Mouse (Mus musculus): ENCODE data around the gene 5730455P16Rik. TPM values are rescaled to one million over a fixed set of nuclear protein-coding genes. Genes with fewer than 3 reads are reported as not detected.
A peak's percentile ranks its signal among the peaks of the same experiment; 100 is the strongest.
"Not testable (repeated sequence)": the region's sequence is repeated elsewhere in the genome, so short reads cannot be mapped to it uniquely, and the experiment has no call there.

5730455P16Rik gene
- 10 to 100 TPM; 34.3 to 35.0 TPM for total RNA-seq (2021)
- long read RNA-seq, experiment 1, full-length matches to known transcripts: 36 of 45 reads
- long read RNA-seq, experiment 1, partial matches to known transcripts: 0 of 45 reads
- long read RNA-seq, experiment 1, other reads (novel, unspliced or antisense): 9 of 45 reads
- long read RNA-seq, experiment 2, full-length matches to known transcripts: 19 of 27 reads
- long read RNA-seq, experiment 2, partial matches to known transcripts: 1 of 27 reads
- long read RNA-seq, experiment 2, other reads (novel, unspliced or antisense): 7 of 27 reads

DNA sequence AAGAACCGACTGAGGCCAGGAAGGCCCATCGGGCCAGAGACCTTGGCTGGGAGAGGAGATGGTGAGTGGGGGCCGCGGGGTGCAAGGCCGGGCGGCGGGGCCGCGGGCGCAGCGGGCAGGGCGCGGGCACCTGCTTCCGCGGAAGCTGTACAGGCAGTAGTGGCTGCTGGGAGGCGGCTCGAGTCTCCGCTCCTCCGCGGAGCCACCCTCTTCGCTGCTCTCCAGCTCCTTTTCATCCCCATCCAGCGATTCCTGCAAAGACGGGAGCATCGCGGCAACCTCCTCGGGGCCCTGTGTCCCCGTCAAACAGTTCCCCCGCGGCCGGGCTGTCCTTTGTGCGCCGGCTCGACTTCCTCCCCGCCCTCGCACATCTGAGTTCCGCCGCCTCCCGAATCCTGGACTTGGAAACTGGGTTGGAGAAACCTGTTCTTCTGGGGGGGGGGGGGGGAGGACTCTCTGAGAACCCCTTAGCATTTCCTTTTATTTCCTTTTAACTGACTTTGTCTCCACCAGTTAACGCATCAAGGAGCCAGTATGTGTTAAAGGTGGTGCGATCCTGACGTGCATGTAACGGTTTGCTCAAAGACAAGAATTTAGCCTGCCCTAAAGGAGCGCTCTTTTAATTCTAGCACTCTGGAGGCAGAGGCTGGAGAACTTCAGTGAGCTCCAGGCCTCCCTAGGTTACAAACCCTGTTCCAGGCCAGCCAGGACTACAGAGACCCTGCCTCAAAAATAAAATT lies at the start of gene 5730455P16Rik:
5730455P16Rik (minus strand) TSS at position 323 of the 740 bp plus-strand sequence.
- peak; percentile 81 for DNase-seq (ENCODE audit: low spot score)

DNA sequence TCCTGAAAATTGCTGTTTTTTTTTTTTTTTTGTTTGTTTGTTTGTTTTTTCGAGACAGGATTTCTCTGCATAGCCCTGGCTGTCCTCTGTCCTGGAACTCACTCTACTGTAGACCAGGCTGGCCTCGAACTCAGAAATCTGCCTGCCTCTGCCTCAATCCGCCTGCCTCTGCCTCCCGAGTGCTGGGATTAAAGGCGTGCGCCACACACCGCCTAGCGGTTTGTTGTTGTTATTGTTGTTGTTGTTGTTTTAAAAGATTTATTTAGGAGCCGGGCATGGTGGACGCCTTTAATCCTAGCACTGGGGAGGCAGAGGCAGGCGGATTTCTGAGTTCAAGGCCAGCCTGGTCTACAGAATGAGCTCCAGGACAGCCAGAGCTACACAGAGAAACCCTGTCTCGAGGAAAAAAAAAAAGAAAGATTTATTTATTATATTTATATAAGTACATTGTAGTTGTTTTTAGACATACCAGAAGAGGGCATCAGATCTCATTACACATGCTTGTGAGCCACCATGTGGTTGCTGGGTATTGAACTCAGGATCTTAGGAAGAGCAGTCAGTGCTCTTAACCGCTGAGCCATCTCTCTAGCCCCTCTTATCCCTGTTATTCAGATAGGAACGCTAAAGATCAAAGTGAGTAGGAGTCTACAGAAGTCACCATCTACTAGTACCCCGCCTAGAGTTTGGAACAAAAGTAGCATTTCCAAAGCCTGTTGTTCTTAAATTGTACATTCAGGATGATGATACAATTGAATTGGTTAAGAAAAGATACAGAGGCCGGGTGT lies 48.4 kb upstream of the 5730455P16Rik start:
- DNase-seq (ENCODE audit: low spot score): not testable (repeated sequence)

DNA sequence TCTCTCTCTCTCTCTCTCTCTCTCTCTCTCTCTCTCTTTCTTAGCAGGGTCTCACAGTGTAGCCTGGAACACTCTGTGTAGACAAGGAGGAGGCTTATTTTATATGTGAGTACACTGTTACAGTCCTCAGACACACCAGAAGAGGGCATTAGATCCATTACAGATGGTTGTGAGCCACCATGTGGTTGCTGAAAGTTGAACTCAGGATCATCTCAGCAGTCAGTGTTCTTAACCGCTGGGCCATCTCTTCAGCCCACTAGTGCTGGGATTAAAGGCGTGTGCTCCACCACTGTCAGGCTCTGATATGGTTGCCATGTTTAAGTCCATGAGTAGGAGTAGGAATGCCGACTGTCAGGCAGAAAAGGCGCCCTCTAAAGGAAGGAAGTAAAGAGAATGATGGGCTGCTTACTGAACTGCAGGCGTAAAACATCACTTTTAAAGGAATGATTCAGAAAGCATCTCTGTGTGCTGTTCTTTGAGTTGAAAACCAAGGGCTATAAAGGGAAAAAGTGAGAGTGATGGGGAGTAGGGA lies 47.5 kb upstream of the 5730455P16Rik start:
- no peak for DNase-seq (ENCODE audit: low spot score)

DNA sequence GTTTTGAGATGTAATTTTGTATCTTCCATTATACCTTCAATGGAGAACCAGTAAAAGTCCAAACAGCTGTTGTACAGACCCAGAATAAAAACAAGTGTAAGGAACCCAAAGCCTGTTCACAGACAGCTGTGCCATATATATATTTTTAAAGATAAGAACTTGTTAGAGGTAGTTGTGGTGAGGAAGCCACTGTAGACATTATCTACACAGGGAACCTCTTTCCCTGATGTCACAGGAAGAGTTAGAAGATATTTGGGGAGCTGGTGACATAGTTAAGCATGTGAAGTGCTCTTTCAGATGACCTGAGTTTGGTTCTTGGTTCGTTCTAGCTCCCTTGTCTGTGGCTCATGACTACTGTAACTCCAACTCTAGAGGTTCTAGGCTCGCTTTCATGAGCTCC lies 46.9 kb upstream of the 5730455P16Rik start:
- no peak for DNase-seq (ENCODE audit: low spot score)

DNA sequence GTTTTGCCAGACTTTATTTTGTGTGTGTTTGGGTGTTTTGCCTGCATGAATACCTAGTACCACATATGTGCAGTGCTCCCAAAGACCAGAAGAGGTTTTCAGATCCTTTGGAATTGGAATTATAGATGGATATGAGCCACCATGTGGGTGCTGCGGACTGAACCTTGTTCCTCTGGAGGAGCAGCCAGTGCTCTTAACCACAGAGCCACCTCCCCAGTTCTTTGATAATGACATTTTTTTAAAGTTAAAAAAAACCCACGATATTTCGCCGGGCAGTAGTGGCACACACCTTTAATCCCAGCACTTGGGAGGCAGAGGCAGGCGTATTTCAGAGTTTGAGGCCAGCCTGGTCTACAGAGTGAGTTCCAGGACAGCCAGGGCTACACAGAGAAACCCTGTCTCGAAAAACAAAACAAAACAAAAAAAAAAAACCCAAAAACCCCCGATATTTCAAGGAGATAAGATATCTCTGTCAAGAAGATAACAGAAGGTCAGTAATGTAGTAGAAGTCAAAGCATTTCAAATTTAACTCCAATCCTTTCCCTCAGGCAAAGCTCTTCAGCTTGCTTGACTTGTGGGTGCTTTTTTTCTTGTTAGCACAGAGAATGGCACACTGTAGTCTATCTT lies 43.7 kb upstream of the 5730455P16Rik start:
- DNase-seq (ENCODE audit: low spot score): no peak

DNA sequence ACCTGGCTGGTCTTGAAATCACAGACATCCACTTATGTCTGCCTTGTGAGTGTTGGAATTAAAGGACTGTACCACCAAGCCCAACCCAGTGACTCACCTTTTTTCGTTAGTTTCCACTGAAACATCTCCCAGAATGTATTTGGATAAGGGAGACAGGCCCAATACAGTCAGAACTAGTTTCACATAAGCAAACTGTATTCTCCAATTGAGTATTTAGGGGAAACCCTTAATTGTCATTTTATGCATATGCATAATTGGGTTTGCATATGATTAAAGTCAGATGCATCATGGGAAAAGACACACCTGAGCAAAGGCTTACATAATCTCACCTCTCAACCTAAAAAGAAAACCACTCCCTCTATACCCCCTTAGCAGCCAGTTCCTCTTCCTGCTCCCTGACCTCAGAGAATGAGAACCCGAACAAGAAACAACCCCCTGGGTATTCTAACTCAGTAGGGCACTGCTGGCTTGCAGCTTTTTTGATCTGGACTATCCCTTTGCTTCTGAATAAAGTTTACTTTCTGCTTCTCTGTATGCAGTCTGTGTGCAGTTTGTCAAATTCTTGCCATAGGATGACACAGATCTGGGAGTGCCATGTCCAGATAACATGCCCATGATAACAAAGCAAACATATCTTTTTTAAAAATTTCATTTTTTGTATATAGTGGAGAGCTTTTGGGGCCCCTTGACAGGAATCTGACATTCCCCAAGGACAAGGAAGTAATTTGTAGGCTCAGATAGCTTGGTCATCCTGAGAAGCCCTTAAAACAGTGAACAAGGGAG lies 42.6 kb upstream of the 5730455P16Rik start:
- no peak for DNase-seq (ENCODE audit: low spot score)

DNA sequence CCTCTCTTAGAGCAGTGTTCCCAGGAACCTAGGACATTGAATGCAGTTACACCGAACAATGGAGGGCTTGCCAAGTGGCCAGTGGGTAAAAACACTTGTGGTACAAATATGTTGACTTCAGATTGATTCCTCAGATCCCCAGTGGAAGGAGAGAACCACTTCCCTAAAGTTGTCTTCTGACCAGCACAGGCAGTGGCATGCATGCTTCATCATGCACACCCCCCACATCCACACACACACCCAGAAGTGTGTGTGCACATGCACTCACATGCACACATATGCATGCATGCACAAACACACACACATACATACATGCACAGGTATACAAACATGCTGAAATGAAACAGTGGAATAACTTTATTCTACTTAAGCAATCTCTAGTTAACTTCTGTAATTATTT lies 41.9 kb upstream of the 5730455P16Rik start:
- no peak for DNase-seq (ENCODE audit: low spot score)

DNA sequence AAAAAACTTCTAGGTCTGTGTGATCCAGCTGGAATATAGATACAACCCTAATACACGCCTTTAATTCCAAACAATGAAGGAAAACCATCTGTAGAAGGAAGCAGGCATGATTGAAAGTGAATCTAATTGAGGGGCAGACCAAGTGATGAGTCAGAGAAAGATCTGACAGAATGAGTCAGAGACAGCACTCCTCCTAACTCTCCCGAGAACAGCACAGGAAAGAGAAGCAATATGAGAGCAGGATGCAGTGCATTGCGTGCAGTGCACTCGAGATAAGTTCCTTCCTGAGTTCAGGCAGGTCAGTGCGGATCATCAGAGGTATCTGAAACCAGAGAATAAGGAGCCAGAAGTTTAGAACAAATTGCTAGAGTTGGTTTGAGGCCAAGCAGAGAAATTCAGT lies 39.3 kb upstream of the 5730455P16Rik start:
- no peak for DNase-seq (ENCODE audit: low spot score)

DNA sequence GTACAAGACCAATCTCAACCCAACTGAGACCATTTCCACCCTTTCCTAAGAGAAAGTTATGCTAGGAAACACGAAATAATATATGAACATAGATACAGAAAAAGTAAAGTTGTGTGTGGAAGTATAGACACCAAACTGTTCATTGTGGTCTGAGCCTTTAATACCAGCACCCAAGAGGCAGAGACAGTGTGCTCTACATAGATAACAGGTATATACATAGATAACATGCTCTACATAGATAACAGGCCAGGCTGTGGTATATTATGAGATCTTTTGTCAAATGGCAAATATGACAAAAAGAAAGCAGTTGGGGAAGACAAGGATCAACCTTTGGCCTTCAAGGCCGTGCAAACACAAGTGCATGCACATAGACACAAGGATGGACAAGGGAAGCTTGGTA lies 32.5 kb upstream of the 5730455P16Rik start:
- no peak for DNase-seq (ENCODE audit: low spot score)

DNA sequence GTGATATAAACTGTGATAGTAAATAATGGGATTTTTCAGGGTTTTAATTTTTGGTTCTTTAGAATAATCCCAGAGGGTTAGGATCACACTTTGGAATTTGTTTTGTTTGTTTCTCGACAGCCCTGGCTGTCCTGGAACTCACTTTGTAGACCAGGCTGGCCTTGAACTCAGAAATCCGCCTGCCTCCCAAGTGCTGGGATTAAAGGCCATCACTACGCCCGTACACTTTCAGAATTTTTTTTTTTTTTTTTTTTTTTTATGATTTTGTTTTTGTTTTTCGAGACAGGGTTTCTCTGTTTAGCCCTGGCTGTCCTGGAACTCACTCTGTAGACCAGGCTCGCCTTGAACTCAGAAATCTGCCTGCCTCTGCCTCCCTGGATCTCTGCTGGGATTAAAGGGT lies 30.0 kb upstream of the 5730455P16Rik start:
- DNase-seq (ENCODE audit: low spot score): not testable (repeated sequence)

DNA sequence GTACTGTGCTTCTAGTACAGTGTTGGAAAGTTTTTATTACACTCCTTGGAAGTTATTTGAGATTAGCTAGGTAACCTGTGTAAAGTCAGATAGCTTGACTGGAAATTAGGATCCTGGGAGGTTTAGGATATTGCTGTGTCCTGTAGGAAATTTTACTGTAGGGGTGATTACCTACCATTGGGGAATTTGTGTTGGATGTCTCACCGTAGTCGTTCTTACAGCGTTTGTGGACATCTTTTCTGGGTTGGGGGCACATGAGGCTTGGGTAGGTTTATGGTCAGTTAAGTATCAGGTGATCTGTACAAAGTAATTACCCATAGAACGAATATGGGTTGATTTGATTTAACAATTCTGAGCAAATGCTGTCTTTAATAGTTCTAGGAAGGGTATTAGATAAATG lies 18.8 kb upstream of the 5730455P16Rik start:
- DNase-seq (ENCODE audit: low spot score): no peak

DNA sequence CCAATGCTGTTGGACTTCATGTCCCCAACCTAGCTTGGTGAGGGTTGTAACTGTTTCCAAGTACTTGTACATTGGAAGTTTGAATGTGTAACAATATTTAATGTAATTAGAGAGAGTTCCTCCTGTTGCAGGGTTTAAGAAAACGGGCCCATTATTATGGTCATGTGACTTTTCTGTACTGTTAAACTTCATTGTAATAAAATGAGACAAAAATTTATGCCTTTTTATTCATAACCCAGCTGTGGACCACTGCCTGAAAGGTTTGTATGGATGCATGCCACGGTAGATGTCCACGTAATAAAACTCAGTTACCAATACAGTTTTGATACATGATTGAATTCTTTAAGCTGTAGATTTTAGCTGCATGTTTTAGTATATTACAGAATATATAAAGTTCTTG lies 18.1 kb upstream of the 5730455P16Rik start:
- DNase-seq (ENCODE audit: low spot score): no peak

DNA sequence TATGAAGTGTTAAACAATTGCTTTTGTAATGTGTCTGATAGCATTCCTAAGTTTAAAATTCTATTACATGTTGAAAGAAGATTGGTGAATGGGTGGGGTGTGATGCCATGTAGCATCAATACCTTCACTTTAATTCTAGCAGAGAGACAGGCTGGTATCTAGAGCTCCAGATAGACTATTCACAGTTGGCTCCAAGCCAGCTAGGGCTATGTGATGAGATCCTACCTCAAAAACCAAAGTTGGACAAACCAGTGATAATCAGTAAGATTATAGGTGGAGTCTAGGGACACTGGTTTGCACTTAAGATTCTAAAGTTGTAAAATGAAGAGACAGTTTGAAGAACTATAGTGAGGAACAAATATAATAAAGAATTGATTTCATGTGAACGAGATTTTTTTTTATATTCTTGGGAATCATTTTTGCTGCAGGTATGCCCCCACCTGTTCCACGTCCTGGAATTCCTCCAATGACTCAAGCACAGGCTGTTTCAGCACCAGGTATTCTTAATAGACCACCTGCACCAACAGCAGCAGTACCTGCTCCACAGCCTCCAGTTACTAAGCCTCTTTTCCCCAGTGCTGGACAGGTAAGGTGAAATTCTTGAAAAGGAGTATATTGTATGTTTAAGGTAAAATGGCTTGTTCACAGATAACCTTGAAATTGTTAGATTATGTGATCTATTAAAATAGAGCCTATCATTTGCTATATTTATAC lies 13.7 kb upstream of the 5730455P16Rik start:
- no peak for DNase-seq (ENCODE audit: low spot score)

DNA sequence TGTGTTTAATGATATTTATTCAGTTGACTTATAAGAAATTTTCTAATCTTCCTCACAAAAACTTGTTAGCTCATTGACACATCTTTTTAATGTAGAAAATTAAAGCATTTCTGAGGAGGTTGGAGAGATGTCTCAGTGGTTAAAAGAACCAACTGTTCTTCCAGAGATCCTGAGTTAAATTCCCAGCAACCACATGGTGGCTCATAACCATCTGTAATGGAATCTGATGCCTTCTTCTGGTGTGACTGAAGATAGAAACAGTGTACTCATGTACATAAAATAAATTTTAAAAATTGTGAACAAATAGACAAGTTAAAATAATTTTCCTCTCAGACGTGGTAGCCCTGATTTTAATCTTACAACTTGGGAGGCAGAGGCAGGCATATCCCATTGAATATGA lies 12.1 kb upstream of the 5730455P16Rik start:
- DNase-seq (ENCODE audit: low spot score): no peak

DNA sequence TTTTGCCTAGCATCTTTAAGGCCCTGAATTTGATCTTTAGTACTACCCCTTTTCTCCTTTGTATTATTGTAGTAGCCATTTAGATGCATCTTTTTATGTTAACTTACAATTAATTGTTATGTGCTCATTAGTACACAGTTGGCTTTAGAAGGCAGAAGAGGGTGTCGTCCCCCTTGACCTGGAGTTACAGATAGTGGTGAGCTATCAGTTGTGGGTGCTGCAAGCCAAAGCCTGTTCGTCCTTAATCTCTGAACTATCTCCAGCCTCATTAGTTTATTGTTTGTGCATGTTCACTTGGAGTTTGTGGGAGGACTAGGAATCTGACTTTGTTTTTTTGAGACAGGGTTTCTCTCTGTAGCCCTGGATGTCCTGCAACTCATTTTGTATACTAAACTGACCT lies 9.0 kb upstream of the 5730455P16Rik start:
- DNase-seq (ENCODE audit: low spot score): no peak

DNA sequence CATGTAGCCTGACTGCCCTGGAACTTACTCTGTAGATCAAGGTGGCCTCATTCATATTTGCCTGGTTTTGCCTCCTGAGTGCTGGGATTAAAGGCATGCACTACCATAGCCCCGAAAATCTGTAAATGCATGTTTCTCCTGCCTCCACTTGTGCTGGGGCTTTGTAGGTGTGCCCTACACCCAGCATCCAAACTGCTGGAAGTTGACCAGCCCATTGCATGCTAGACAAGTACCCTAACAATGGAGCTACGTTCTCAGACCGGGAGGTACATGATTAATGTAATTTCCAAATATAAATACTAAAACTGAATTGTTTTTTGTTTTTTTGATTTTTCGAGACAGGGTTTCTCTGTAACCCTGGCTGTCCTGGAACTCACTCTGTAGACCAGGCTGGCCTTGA lies 7.2 kb upstream of the 5730455P16Rik start:
- no peak for DNase-seq (ENCODE audit: low spot score)

DNA sequence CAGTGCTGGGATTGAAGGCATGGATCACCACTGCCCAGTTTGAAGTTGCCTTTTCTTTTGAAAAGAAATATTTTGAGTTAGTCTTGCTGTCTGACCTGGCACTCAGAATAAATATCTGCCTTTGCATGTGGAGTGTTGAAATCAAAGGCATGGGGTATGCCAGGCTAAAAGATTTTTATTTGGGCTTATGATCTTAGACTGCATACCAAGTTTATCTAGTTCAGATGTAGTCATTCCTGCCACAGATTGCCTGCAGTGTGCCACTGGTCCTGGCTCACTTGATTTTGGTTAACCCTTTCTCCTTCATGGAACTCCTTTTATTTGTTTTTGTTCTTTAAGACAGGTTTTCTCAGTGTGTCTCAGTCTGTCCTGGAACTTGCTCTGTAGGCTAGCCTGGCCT lies 6.6 kb upstream of the 5730455P16Rik start:
- no peak for DNase-seq (ENCODE audit: low spot score)

DNA sequence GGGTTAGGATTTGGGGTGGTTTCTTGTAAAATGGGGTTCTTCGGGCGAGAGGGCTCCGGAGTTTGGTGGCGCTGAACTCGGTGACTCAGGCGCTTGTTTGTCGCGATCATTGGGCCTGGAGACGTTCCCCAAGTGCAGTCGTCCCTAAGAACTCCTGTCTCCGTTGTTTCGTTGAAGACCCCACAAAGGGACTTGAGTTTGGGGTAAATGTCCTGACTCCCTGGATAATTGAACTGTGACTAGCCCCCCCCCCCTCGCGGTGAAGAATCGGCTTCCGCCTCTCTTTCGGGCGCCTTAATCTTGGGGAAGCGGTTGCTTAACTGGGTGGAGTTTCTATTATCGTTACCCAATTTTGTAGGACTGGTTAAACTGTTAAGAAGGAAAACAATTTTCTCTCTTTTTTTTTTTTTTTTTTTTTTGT lies 5.8 kb upstream of the 5730455P16Rik start:
- DNase-seq (ENCODE audit: low spot score): peak; percentile 24

DNA sequence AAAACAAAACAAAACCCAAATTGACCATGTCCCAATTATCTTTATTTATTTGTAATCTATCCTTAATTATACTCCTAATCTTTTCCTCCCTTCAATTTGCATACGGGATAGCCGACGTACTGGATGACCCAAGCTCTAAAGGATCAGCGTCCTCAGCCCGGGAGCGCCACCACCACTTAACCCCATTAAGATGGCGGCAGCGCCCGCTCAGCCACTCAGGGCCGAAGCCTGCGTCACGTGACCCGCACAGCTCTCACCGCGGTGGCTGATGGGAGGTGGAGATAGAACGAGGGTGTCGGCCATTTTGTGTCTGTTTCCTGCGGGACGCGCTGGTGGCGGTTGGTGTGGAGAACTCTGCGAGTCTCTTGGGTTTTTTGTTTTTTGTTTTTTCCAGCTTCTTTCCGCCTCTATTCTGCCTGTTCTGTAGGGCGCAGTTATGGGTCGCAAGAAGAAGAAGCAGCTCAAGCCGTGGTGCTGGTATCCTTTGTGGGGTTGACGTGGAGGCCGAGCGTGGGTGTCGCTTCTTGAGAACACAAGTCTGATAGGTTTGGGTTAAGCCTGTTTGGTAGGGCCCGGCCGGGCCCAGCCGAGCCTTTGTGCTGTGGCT lies 5.3 kb upstream of the 5730455P16Rik start, which contains the start of gene Zfp207:
Zfp207 (plus strand) TSS at position 261 of the 607 bp plus-strand sequence.
- DNase-seq (ENCODE audit: low spot score): peak; percentile 98

DNA sequence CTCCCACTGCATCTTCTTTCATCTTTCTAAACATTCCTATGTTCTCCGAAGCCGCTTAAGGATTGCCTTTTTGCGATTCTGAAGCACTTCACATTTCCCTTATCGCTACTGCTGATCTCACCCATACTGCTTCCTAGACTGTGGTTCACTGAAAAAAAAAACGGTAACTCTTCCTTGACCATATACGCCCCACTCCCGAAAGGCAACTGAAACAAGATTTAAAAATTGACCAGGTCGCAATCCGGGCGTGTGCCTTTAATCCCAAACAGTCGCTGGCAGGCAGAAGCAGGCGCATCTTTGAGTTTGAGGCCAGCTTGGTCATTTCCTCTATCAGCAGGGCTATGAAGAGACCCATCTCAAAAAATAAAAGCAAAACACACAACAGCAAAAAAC lies 4.8 kb upstream of the 5730455P16Rik start:
- DNase-seq (ENCODE audit: low spot score): peak; percentile 36
